Mouse (Mus musculus) olfactory bulb, adult 2 months (tissue): ENCODE results near the gene Grik2.

Experiments used
- CTCF ChIP-seq: fragments of 200-500 bp; IDR thresholded peaks from 2 replicates; pipeline ENCODE4 v1.5.1; 2012; ENCODE audit warnings: low read depth, mild to moderate bottlenecking, low read length, moderate library complexity; ENCODE audit not compliant: insufficient read depth
- POLR2A ChIP-seq: fragments of 200-500 bp; IDR thresholded peaks from 2 replicates; pipeline ENCODE4 v1.6.1; 2012; ENCODE audit warnings: mild to moderate bottlenecking, low read depth, low read length, moderate library complexity; ENCODE audit not compliant: insufficient read depth

- TF ChIP-seq POLR2A (no peak), CTCF (no peak)
Measured at GRCm38 (mm10) chr10:49519752-49520151, 268.8 kb downstream of the Grik2 start.
